Mouse (Mus musculus): Measurements from ENCODE around the gene Cyb5rl. TPM values are rescaled to one million over a fixed set of nuclear protein-coding genes. Genes with fewer than 3 reads are reported as not detected.
"Not testable (repeated sequence)": the region's sequence is repeated elsewhere in the genome, so short reads cannot be mapped to it uniquely, and the experiment has no call there.

Cyb5rl gene
- polyA plus RNA-seq, 1 experiment = 4.8 TPM

GRCm38 (mm10) chr4:107098791-107099525, 32.2 kb downstream of the Cyb5rl start:
- H3K36me3 ChIP-seq (ENCODE audit: control insufficient read depth, insufficient read depth, low read length, poor library complexity, severe bottlenecking) = no peaks in the 10 kb centered on the region
- H3K27me3 ChIP-seq (ENCODE audit: control insufficient read depth, insufficient read depth, low read length, poor library complexity, severe bottlenecking) = no peaks in the 10 kb centered on the region
- H3K9ac ChIP-seq (ENCODE audit: low read depth, poor library complexity, severe bottlenecking) = no peak overlapping the region
- no peaks in the 10 kb centered on the region for H3K4me1 ChIP-seq (ENCODE audit: control insufficient read depth, insufficient read depth, low read length)
- H3K27ac ChIP-seq (ENCODE audit: insufficient read depth, low read length) = no peak overlapping the region
- H3K4me3 ChIP-seq (ENCODE audit: low read depth, low read length) = no peak overlapping the region
- TF ChIP-seq EP300 (IDR thresholded peaks at IDR 0.05; ENCODE audit: insufficient read depth, low read depth, low read length) (no peak), CTCF (IDR thresholded peaks at IDR 0.05; ENCODE audit: low read depth, low read length) (no peak), POLR2A (IDR thresholded peaks at IDR 0.05; ENCODE audit: insufficient read depth, low read length) (no peak)
- H3K9me3 ChIP-seq (replicated peaks; ENCODE audit: control insufficient read depth, insufficient read depth, low read length, poor library complexity, severe bottlenecking) = no peaks in the 10 kb centered on the region

GRCm38 (mm10) chr4:107102220-107102619, 35.4 kb downstream of the Cyb5rl start:
- no peak overlapping the region for H3K27ac ChIP-seq (ENCODE audit: insufficient read depth, low read length)

GRCm38 (mm10) chr4:107106777-107107176, 40.0 kb downstream of the Cyb5rl start:
- Histone ChIP-seq H3K27ac (ENCODE audit: insufficient read depth, low read length) (no peak overlapping the region), H3K9ac (ENCODE audit: low read depth, poor library complexity, severe bottlenecking) (no peak overlapping the region), H3K4me1 (ENCODE audit: control insufficient read depth, insufficient read depth, low read length) (no peaks in the 10 kb centered on the region), H3K4me3 (ENCODE audit: low read depth, low read length) (no peak overlapping the region), H3K36me3 (ENCODE audit: control insufficient read depth, insufficient read depth, low read length, poor library complexity, severe bottlenecking) (no peaks in the 10 kb centered on the region), H3K9me3 (replicated peaks; ENCODE audit: control insufficient read depth, insufficient read depth, low read length, poor library complexity, severe bottlenecking) (no peaks in the 10 kb centered on the region), H3K27me3 (ENCODE audit: control insufficient read depth, insufficient read depth, low read length, poor library complexity, severe bottlenecking) (no peaks in the 10 kb centered on the region)
- TF ChIP-seq POLR2A (IDR thresholded peaks at IDR 0.05; ENCODE audit: insufficient read depth, low read length) (no peak), CTCF (IDR thresholded peaks at IDR 0.05; ENCODE audit: low read depth, low read length) (no peak), EP300 (IDR thresholded peaks at IDR 0.05; ENCODE audit: insufficient read depth, low read depth, low read length) (no peak)

More at GRCm38 (mm10) chr4:107102220-107102619, 35.4 kb downstream of the Cyb5rl start:
- no peaks in the 10 kb centered on the region for H3K4me1 ChIP-seq (ENCODE audit: control insufficient read depth, insufficient read depth, low read length)
- no peak for TF ChIP-seq EP300 (IDR thresholded peaks at IDR 0.05; ENCODE audit: insufficient read depth, low read depth, low read length)
- no peaks in the 10 kb centered on the region for H3K9me3 ChIP-seq (replicated peaks; ENCODE audit: control insufficient read depth, insufficient read depth, low read length, poor library complexity, severe bottlenecking)
- no peaks in the 10 kb centered on the region for H3K36me3 ChIP-seq (ENCODE audit: control insufficient read depth, insufficient read depth, low read length, poor library complexity, severe bottlenecking)
- no peak overlapping the region for H3K9ac ChIP-seq (ENCODE audit: low read depth, poor library complexity, severe bottlenecking)
- no peaks in the 10 kb centered on the region for H3K27me3 ChIP-seq (ENCODE audit: control insufficient read depth, insufficient read depth, low read length, poor library complexity, severe bottlenecking)
- no peak overlapping the region for H3K4me3 ChIP-seq (ENCODE audit: low read depth, low read length)

- Histone ChIP-seq H3K27me3 (ENCODE audit: control insufficient read depth, insufficient read depth, low read length, poor library complexity, severe bottlenecking) (no peaks in the 10 kb centered on the region), H3K9ac (ENCODE audit: low read depth, poor library complexity, severe bottlenecking) (no peak overlapping the region), H3K4me1 (ENCODE audit: control insufficient read depth, insufficient read depth, low read length) (no peaks in the 10 kb centered on the region), H3K4me3 (ENCODE audit: low read depth, low read length) (peak overlapping the region; percentile 12; the same call in 1 of the 2 replicates), H3K9me3 (replicated peaks; ENCODE audit: control insufficient read depth, insufficient read depth, low read length, poor library complexity, severe bottlenecking) (no peaks in the 10 kb centered on the region), H3K36me3 (ENCODE audit: control insufficient read depth, insufficient read depth, low read length, poor library complexity, severe bottlenecking) (no peaks in the 10 kb centered on the region), H3K27ac (ENCODE audit: insufficient read depth, low read length) (no peak overlapping the region)
- TF ChIP-seq EP300 (IDR thresholded peaks at IDR 0.05; ENCODE audit: insufficient read depth, low read depth, low read length) = no peak
Measured at GRCm38 (mm10) chr4:107108291-107108731, 41.5 kb downstream of the Cyb5rl start.

- H3K9me3 ChIP-seq (replicated peaks; ENCODE audit: control insufficient read depth, insufficient read depth, low read length, poor library complexity, severe bottlenecking); H3K36me3 ChIP-seq (ENCODE audit: control insufficient read depth, insufficient read depth, low read length, poor library complexity, severe bottlenecking); H3K27ac ChIP-seq (ENCODE audit: insufficient read depth, low read length); H3K9ac ChIP-seq (ENCODE audit: low read depth, poor library complexity, severe bottlenecking); H3K4me1 ChIP-seq (ENCODE audit: control insufficient read depth, insufficient read depth, low read length); H3K4me3 ChIP-seq (ENCODE audit: low read depth, low read length); H3K27me3 ChIP-seq (ENCODE audit: control insufficient read depth, insufficient read depth, low read length, poor library complexity, severe bottlenecking): not testable (repeated sequence)
Measured at GRCm38 (mm10) chr4:107109181-107109580, 42.4 kb downstream of the Cyb5rl start.

GRCm38 (mm10) chr4:107114278-107114677, 47.5 kb downstream of the Cyb5rl start:
- no peak overlapping the region for H3K27ac ChIP-seq (ENCODE audit: insufficient read depth, low read length)
- H3K9me3 ChIP-seq (replicated peaks; ENCODE audit: control insufficient read depth, insufficient read depth, low read length, poor library complexity, severe bottlenecking) = no peaks in the 10 kb centered on the region
- no peak overlapping the region for H3K9ac ChIP-seq (ENCODE audit: low read depth, poor library complexity, severe bottlenecking)
- H3K4me3 ChIP-seq (ENCODE audit: low read depth, low read length) = no peak overlapping the region
- H3K4me1 ChIP-seq (ENCODE audit: control insufficient read depth, insufficient read depth, low read length) = no peaks in the 10 kb centered on the region
- H3K27me3 ChIP-seq (ENCODE audit: control insufficient read depth, insufficient read depth, low read length, poor library complexity, severe bottlenecking) = no peaks in the 10 kb centered on the region
- TF ChIP-seq EP300 (IDR thresholded peaks at IDR 0.05; ENCODE audit: insufficient read depth, low read depth, low read length) (no peak), CTCF (IDR thresholded peaks at IDR 0.05; ENCODE audit: low read depth, low read length) (no peak), POLR2A (IDR thresholded peaks at IDR 0.05; ENCODE audit: insufficient read depth, low read length) (no peak)
- no peaks in the 10 kb centered on the region for H3K36me3 ChIP-seq (ENCODE audit: control insufficient read depth, insufficient read depth, low read length, poor library complexity, severe bottlenecking)
